Mouse (Mus musculus) left cerebral cortex, adult 11 months (tissue): ENCODE data around the gene Cdk18.

ENCODE experiments used
- DNase-seq: peaks from one replicate; pipeline ENCODE4 v3.0.0; 2022; ENCODE audit warnings: low spot score

Gene Cdk18

GRCm38 (mm10) chr1:132149410-132149809, 9.9 kb upstream of the Cdk18 start:
- no peak for DNase-seq

- DNase-seq: no peak
These were observed 6.6 kb upstream of the Cdk18 start for GRCm38 (mm10) chr1:132145973-132146685.

GRCm38 (mm10) chr1:132144837-132145236, 5.4 kb upstream of the Cdk18 start:
- DNase-seq: no peak

DNA sequence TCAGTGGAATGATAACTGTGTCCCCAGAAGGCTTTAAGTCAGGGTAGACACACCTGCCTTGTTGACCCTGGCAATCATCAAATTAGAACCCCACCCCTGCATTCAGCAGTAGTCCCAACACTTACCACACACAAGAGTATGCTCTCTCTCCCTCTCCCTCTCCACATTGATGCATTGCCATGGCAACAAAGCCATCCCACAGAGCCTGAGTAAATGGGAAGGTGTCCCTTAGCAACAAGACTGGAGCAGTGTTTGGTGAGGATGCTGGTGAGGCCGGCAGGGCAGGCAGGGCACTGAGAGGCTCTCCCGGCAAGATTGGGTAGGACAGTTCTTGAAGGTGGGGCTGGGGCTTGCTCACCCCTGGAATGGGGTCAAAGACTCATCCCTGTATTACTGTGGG, 4.7 kb upstream of the Cdk18 start:
- DNase-seq: peak; percentile 52

DNA sequence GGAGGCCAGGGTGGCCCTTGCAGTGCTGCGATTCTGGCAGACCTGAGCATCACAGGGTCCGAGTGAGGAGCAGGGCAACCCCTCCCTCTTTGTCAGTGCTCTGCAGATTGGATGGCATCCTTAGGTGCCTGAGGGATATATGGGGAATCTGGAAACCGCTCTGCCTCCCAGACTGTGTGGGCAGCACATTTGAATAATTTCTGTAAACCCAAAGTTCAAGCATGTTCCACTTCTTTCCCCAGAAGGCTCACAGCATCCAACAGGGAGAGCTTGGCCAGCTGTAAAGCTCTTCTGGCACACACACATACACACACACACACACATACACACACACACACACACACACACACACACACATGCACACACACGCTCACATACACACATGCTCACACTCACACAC, 4.2 kb upstream of the Cdk18 start:
- DNase-seq: no peak

GRCm38 (mm10) chr1:132143079-132143478, 3.6 kb upstream of the Cdk18 start:
- no peak for DNase-seq

GRCm38 (mm10) chr1:132141753-132142152, 2.3 kb upstream of the Cdk18 start:
- DNase-seq: no peak

- DNase-seq: no peak
These were observed 1.7 kb upstream of the Cdk18 start for GRCm38 (mm10) chr1:132141166-132141565.

- no peak for DNase-seq
These were observed 1.1 kb upstream of the Cdk18 start for GRCm38 (mm10) chr1:132140574-132140973.

GRCm38 (mm10) chr1:132140171-132140570, 687 bp upstream of the Cdk18 start:
- no peak for DNase-seq

DNA sequence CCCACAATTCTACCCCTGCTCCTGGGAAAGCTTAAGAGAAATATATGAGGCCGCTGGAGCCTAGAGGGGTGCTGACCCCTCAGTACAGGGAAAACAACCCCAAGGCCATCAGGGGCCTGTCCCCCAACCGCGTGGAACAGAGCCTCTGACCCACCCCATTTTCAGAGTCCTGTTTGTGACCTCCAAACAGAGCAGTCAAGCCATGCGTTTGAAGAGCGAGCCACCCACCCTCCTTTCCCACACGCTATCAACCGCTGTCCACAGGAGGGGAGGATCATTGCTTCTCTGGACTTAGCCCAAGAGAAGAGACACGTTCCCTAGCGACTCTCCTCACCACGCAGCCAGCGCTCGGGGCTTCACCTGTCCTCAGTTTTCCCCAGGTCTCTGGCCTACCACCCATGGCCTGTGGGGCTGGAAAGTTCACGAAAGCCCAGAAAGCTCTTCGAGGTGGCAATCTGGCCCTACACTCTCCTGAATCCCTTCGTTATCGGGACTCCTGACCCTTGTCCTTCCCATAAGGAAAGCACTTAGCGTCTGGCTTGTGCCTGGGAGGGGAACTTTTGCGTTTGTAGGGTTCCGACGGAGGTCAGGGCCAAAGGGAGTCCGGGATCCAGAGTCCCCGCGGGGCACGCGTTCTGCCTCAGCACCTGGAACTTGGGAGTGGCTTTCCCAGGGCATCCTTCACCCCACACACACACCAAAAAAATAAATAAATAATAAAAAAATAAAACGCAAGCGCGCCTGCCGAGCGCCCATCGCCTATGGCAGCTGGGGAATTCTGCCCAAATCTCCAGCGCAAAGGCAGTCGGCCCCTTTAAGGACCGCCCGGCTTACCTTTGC, 688 bp downstream of the Cdk18 start:
- no peak for DNase-seq

DNA sequence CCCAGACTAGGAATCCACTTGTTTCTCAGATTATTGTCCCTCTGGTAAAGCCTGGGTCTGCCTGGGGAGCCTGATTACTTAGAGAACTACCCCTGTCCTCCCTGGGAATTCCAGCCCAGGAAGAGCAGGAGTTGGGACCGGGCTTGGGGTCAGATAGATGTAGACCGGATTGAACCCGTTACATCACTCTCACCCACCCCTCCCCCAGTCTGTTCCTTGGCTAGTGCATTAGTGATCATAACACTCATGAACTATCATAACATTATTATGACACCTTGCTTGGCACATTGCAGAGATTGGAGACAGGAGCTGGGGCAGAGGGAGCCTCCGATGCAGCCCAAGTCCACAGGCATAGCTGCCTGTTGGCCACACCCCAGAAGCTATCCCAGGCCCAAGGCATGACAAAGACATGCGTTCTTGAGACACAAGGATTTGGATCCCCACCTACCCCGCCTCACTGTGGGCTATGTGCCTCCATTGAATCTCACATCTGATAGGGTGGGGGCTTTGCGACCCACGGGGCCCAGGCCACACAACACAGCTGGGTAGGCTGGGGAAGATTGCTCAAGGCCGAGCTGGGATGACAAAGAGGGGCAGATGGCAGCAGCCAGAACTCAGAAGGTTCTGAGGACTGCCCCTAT, 1.4 kb downstream of the Cdk18 start:
- DNase-seq: no peak

- DNase-seq: no peak
These were observed 2.6 kb downstream of the Cdk18 start for GRCm38 (mm10) chr1:132136847-132137246.

GRCm38 (mm10) chr1:132135631-132136030, 3.9 kb downstream of the Cdk18 start:
- no peak for DNase-seq

DNA sequence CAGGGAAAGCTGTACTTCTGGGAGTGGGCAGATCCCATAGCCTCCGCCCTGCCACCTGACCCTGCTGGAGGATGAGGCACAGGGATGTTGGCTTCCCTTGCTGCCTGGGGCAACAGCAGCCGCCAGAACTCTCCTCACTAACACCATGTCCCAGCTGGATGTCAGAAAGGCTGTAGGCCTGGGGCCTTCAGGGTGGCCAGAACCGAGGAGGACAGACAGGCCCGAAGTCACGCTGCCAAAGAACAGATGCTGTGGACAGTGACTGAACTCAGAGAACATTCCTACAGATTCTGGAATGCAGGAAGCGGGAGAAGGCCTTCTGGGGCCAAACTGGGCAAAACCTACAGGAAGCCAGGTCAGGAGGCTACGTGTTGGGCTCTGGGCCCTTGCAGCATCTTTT, 11.2 kb downstream of the Cdk18 start:
- DNase-seq: no peak

GRCm38 (mm10) chr1:132125803-132126405, 13.6 kb downstream of the Cdk18 start:
- peak; percentile 51 for DNase-seq

GRCm38 (mm10) chr1:132125249-132125648, 14.2 kb downstream of the Cdk18 start:
- no peak for DNase-seq

GRCm38 (mm10) chr1:132123420-132124014, 16.0 kb downstream of the Cdk18 start:
- DNase-seq: no peak

DNA sequence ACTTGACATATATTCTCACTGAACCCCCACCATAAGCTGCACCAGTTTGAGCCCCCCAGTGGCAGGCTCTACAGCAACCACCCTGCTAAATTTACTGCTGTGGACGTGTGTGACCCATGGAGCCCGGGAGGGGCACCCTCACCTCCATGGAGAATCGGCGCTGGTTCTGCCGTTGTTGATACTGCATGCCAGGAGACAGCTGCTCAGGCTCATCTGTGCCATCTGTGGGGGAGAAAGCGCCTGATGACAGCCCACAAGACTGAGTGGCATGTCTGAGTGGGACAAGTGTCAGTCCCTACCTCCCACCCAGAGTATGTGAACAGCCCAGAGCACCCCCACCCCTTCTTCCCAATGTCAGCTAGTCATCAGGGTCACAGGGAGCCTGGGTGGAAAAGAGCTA, 17.6 kb downstream of the Cdk18 start:
- DNase-seq: no peak

- peak; percentile 77 for DNase-seq
These were observed 18.2 kb downstream of the Cdk18 start for GRCm38 (mm10) chr1:132121236-132121635.

DNA sequence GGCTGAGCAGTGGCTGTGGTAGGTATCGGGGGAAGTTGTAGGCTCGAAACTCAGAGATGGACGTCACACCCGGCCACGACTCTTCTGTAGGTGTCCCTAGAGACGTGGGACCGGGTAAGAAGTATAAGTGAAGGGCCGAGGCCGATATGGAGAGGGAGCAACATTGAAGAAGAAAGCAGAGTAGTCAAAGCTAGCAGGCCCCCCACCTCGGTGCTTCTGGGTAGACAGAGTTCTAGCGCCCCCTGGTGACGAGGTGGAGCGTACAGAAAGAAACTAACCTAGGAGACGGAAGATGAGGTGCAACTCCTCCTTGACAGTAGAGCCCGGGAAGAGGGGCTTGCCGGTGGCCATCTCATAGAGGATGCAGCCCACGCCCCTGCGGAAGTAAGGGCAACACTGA, 22.9 kb downstream of the Cdk18 start:
- no peak for DNase-seq

- no peak for DNase-seq
These were observed 26.4 kb downstream of the Cdk18 start for GRCm38 (mm10) chr1:132113098-132113497.
